Mouse (Mus musculus) megakaryocyte, embryonic 14.5 days (primary cell): ENCODE results near the gene Unc119b.

Experiments used
- FLI1 ChIP-seq: IDR thresholded peaks from 2 replicates; pipeline ENCODE4 v1.6.1; 2012; ENCODE audit warnings: low read length, inconsistent platforms, mixed read lengths
- GATA1 ChIP-seq: IDR thresholded peaks from 3 replicates; pipeline ENCODE4 v1.6.1; 2012; ENCODE audit warnings: mixed read lengths, low read length, inconsistent platforms, borderline replicate concordance

- TF ChIP-seq GATA1 (no peak), FLI1 (no peak; the same call in 1 of the 2 replicates)
These were observed 7.2 kb downstream of the Unc119b start for GRCm38 (mm10) chr5:115127421-115128179.
